Mouse (Mus musculus) embryonic facial prominence, embryonic 10.5 days (tissue): Measurements from ENCODE around the gene Usp34. TPM values are rescaled to one million over a fixed set of nuclear protein-coding genes. Genes with fewer than 3 reads are reported as not detected.
"Not testable (repeated sequence)": the region's sequence is repeated elsewhere in the genome, so short reads cannot be mapped to it uniquely, and the experiment has no call there.

Experiments
- DNase-seq: peaks from one replicate; pipeline ENCODE4 v3.0.0-alpha.2; 2017; ENCODE audit warnings: low spot score
- H3K27ac ChIP-seq: fragments of 300-500 bp; sonication (generic); replicated peaks from 2 replicates; pipeline ENCODE4 v1.5.1; 2016; ENCODE audit warnings: mild to moderate bottlenecking
- H3K27me3 ChIP-seq: fragments of 300-500 bp; sonication (generic); replicated peaks from 2 replicates; pipeline ENCODE4 v1.6.1; 2016; ENCODE audit warnings: low read depth, mild to moderate bottlenecking; ENCODE audit not compliant: poor library complexity, severe bottlenecking
- H3K36me3 ChIP-seq: fragments of 300-500 bp; sonication (generic); replicated peaks from 2 replicates; pipeline ENCODE4 v1.6.1; 2016; ENCODE audit warnings: mild to moderate bottlenecking, moderate library complexity
- H3K4me1 ChIP-seq: fragments of 300-500 bp; sonication (generic); 2 replicates; pipeline ENCODE4 v1.6.1; 2016
- H3K4me3 ChIP-seq: fragments of 300-500 bp; sonication (generic); 2 replicates; pipeline ENCODE4 v1.5.1; 2016; ENCODE audit warnings: mild to moderate bottlenecking, moderate library complexity
- H3K9me3 ChIP-seq: fragments of 300-500 bp; sonication (generic); 2 replicates; pipeline ENCODE4 v1.6.1; 2016; ENCODE audit warnings: mild to moderate bottlenecking
- WGBS: fragments of 180-500 bp; shearing (Covaris S2); methylation state at CpG from one replicate; pipeline ENCODE4 v1.1.7; 2016; 5-methylcytosine and 5-hydroxymethylcytosine counted together
- polyA plus RNA-seq: library from polyadenylated mRNA; unstranded; fragments of >200 nt; fragmentation: Nextera tagmentation; extraction: Ambion mirVana; gene quantifications from 2 replicates; pipeline ENCODE4 v1.2.1, GENCODE M21; 2016

Usp34 gene
- polyA plus RNA-seq, 1 experiment from 2014 or later, result 26.6 TPM

GRCm38 (mm10) chr11:23299910-23300309, 6.8 kb upstream of the Usp34 start:
- Histone ChIP-seq H3K27me3 (no peaks in the 10 kb centered on the region), H3K4me3 (no peak overlapping the region), H3K9me3 (no peaks in the 10 kb centered on the region), H3K4me1 (no peaks in the 10 kb centered on the region; the same call in 1 of the 2 replicates), H3K36me3 (peaks cover 49% of the 10 kb centered on the region), H3K27ac (no peak overlapping the region)
- DNase-seq, result no peak
- 100% methylated on average over 1 of the region's 1 CpGs for WGBS

DNA sequence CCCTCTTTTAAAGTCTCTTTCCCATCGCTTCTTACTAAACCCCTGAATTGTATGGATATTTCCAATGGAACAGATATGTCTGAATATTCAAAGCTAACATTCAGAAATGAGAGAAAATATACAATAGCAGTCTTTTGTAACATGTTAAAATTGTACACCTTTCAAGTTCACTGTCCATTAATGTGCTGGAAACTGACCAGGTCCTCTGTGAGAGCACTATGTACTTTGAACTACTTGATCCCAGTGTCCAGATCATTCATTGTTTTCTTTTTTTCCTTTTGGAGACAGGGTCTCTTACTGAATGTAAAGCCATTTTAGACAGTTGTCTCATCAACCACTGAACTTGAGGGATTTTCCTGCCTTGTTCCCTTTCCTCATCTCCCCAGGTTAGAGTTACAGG, 3.6 kb upstream of the Usp34 start:
- Histone ChIP-seq H3K36me3 (peaks cover 20% of the 10 kb centered on the region), H3K4me3 (no peak overlapping the region), H3K27ac (no peak overlapping the region), H3K9me3 (no peaks in the 10 kb centered on the region), H3K27me3 (no peaks in the 10 kb centered on the region), H3K4me1 (peaks cover 6% of the 10 kb centered on the region)
- 74% methylated on average over 1 of the region's 1 CpGs for WGBS
- DNase-seq, result no peak

DNA sequence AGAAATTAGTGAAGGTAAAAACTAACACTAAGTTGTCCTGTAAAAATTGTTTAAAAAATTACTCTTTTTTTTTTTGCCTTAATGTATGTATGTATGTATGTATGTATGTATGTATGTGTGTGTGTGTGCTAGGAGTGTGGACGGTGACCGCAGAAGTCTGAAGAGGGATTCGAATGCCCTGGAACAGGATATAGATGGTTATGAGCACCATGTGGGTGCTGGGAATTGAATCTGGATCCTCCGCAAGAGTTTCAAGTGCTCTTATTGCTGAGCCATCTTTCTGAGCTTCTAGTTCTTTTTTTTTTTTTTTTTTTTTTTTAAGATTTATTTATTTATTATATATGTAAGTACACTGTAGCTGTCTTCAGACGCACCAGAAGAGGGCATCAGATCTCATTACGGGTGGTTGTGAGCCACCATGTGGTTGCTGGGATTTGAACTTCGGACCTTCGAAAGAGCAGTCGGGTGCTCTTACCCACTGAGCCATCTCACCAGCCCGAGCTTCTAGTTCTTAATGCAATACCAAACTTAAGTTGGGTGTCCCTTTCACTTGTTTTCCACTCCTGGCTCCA, 1.5 kb upstream of the Usp34 start:
- H3K4me3 ChIP-seq, result peak overlapping the region; percentile 91
- 40% methylated on average over 10 of the region's 10 CpGs for WGBS

GRCm38 (mm10) chr11:23305673-23306608, 754 bp upstream of the Usp34 start:
- Histone ChIP-seq H3K4me1 (peaks cover 17% of the 10 kb centered on the region), H3K4me3 (peak overlapping the region; percentile 91), H3K36me3 (peaks cover 17% of the 10 kb centered on the region), H3K9me3 (no peaks in the 10 kb centered on the region), H3K27ac (peak overlapping the region; percentile 99), H3K27me3 (no peaks in the 10 kb centered on the region)
- DNase-seq, result peak; percentile 98
- WGBS, result under 1% methylated on average over 97 of the region's 98 CpGs

More for the DNA sequence above, 1.5 kb upstream of the Usp34 start:
- not testable (repeated sequence) for DNase-seq, H3K27me3 ChIP-seq, H3K9me3 ChIP-seq
- peaks cover 12% of the 10 kb centered on the region for H3K36me3 ChIP-seq
- peaks cover 17% of the 10 kb centered on the region for H3K4me1 ChIP-seq
- peak overlapping the region; percentile 99 for H3K27ac ChIP-seq

- Histone ChIP-seq H3K4me1 (peaks cover 17% of the 10 kb centered on the region), H3K4me3 (peak overlapping the region; percentile 91), H3K27ac (peak overlapping the region; percentile 99), H3K9me3 (no peaks in the 10 kb centered on the region), H3K27me3 (no peaks in the 10 kb centered on the region), H3K36me3 (peaks cover 29% of the 10 kb centered on the region)
- 7% methylated on average over 6 of the region's 6 CpGs for WGBS
- DNase-seq, result no peak
Measured at GRCm38 (mm10) chr11:23307566-23307920, 848 bp downstream of the Usp34 start.

DNA sequence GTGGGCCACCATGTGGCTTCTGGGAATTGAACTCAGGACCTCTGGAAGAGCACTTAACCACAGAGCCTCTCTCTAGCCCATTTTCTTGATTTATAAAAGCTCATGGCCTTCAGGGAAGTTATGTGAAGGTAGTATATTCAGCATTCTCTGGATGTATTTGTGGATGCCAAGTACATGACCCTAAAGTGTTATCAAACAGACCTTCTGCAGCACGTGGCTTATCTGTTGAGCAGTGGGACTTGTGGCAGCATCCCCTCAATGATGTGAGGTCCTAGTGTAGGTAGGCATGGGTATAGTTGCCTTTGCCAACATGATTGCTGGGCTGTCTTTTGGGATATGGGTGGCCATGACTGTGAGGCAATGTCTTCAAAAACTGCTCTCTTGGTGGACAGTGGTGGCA, 6.8 kb downstream of the Usp34 start:
- no peak for DNase-seq
- peaks cover 38% of the 10 kb centered on the region for H3K36me3 ChIP-seq
- peaks cover 7% of the 10 kb centered on the region for H3K4me1 ChIP-seq
- H3K4me3 ChIP-seq, result no peak overlapping the region
- 89% methylated on average over 1 of the region's 1 CpGs for WGBS
- no peaks in the 10 kb centered on the region for H3K27me3 ChIP-seq
- H3K9me3 ChIP-seq, result no peaks in the 10 kb centered on the region
- no peak overlapping the region for H3K27ac ChIP-seq

- H3K4me3 ChIP-seq, result no peak overlapping the region
- peaks cover 33% of the 10 kb centered on the region for H3K36me3 ChIP-seq
- 92% methylated on average over 2 of the region's 2 CpGs for WGBS
- no peak for DNase-seq
- H3K4me1 ChIP-seq, result no peaks in the 10 kb centered on the region
- no peak overlapping the region for H3K27ac ChIP-seq
- H3K27me3 ChIP-seq, result no peaks in the 10 kb centered on the region
- no peaks in the 10 kb centered on the region for H3K9me3 ChIP-seq
Measured at GRCm38 (mm10) chr11:23329413-23329812, 22.7 kb downstream of the Usp34 start.

DNA sequence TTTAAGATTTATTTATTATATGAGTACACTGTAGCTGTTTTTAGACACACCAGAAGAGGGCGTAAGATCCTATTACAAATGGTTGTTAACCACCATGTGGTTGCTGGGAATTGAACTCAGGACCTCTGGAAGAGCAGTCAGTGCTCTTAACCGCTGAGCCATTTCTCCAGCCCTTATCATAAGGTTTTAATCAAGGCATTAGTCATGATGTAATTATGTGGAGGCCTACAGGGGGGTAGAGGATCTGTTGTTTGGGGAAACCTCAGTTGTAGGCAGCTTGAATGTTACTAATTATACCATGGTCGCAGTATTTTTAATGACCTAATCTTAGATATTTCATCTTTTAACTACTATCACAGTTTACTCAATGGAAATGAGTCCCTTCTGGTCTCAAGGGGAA, 25.4 kb downstream of the Usp34 start:
- no peak for DNase-seq
- no peak overlapping the region for H3K4me3 ChIP-seq
- 67% methylated on average over 3 of the region's 3 CpGs for WGBS

DNA sequence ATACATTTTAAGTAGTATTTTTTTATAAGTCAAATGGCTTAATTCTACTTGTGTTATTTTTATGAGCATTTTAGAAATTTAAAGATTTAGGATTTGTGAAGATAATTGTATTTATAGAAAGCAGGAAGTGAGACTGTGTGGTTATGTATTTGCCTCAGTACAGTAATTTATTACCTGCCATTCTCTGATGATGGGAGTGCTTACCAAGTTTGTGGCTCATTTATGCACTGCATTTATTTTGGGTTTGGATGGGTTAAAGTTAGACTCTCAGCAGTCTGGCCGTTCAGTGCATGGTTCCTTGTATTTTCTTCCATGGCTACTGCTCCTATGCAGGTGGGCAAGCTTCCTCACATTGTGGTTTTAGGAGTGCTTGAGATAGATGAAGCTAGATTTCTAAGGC, 28.5 kb downstream of the Usp34 start:
- Histone ChIP-seq H3K4me1 (no peaks in the 10 kb centered on the region), H3K27me3 (no peaks in the 10 kb centered on the region), H3K9me3 (no peaks in the 10 kb centered on the region), H3K36me3 (peaks cover 55% of the 10 kb centered on the region), H3K4me3 (no peak overlapping the region), H3K27ac (no peak overlapping the region)
- 85% methylated on average over 1 of the region's 1 CpGs for WGBS
- no peak for DNase-seq

More for the DNA sequence above, 25.4 kb downstream of the Usp34 start:
- Histone ChIP-seq H3K27me3 (no peaks in the 10 kb centered on the region), H3K4me1 (no peaks in the 10 kb centered on the region), H3K27ac (no peak overlapping the region), H3K9me3 (no peaks in the 10 kb centered on the region), H3K36me3 (peaks cover 47% of the 10 kb centered on the region)

DNA sequence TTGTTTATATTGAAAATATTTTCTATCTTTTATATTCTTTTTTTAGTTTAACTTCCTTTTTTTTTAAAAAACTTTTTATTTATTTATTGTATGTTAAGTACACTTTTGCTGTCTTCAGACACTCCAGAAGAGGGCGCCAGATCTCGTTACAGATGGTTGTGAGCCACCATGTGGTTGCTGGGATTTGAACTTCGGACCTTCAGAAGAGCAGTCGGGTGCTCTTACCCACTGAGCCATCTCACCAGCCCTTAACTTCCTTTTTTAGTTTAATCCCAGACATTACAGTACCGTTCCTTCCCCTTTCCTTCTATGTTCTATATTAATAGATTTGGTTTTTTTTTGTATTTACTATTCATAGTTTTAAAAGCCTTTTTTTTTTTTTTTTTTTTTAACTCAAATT, 50.5 kb downstream of the Usp34 start:
- WGBS, result 72% methylated on average over 5 of the region's 5 CpGs

GRCm38 (mm10) chr11:23359687-23360235, 53.1 kb downstream of the Usp34 start:
- H3K9me3 ChIP-seq, H3K27ac ChIP-seq, DNase-seq, H3K4me1 ChIP-seq, H3K27me3 ChIP-seq, H3K4me3 ChIP-seq: not testable (repeated sequence)
- H3K36me3 ChIP-seq, result peaks cover 78% of the 10 kb centered on the region
- 92% methylated on average over 1 of the region's 1 CpGs for WGBS

More for the DNA sequence above, 50.5 kb downstream of the Usp34 start:
- not testable (repeated sequence) for H3K27me3 ChIP-seq, H3K4me1 ChIP-seq, H3K4me3 ChIP-seq, H3K9me3 ChIP-seq, H3K27ac ChIP-seq, DNase-seq
- peaks cover 72% of the 10 kb centered on the region for H3K36me3 ChIP-seq

DNA sequence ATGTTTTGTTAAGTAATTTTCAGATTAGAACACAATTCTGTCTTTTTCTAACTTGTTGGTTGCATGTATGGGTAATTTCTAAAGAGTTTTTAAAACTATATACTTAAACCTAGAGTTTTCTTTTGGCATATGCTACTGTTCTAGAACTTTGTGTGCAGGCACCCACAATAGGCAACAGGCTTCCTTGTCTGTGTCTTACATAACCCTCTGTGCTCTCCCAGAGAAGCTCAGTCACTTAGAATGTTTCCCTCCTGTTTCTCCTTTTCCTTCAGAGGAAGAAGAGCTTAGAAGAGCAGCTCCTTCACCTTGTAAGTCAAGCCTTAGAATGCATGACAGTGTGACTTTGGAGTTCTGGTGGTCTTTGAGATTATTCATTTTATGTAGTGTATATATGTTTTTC, 55.6 kb downstream of the Usp34 start:
- DNase-seq, result no peak
- no peak overlapping the region for H3K27ac ChIP-seq
- no peaks in the 10 kb centered on the region for H3K4me1 ChIP-seq
- no peaks in the 10 kb centered on the region for H3K9me3 ChIP-seq
- peaks cover 76% of the 10 kb centered on the region for H3K36me3 ChIP-seq
- H3K27me3 ChIP-seq, result no peaks in the 10 kb centered on the region
- H3K4me3 ChIP-seq, result no peak overlapping the region

DNA sequence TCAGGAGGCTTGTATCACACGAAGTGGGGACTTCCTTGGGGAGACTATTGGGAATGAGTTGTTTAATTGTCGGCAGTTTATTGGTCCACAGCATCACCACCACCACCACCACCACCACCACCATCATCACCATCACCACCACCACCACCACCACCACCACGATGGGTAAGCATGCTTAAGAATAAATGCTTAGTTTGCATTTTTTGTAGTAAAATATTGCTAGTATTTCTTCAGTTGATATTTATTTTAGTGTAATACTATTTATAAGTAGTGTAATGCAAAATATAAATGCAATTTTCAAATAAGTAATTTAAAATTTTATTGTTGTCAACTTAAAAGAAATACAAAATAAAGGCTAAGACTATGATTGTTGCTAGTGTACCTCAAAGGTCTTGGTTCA, 57.7 kb downstream of the Usp34 start:
- Histone ChIP-seq H3K27me3 (no peaks in the 10 kb centered on the region), H3K36me3 (peaks cover 79% of the 10 kb centered on the region), H3K27ac (no peak overlapping the region), H3K9me3 (no peaks in the 10 kb centered on the region), H3K4me3 (no peak overlapping the region), H3K4me1 (no peaks in the 10 kb centered on the region)
- no peak for DNase-seq
- 90% methylated on average over 3 of the region's 3 CpGs for WGBS
